Mouse (Mus musculus) testis, adult 2 months (tissue): ENCODE measurements around the gene Ttc9b.

Experiments used
- CTCF ChIP-seq: fragments of 200-500 bp; IDR thresholded peaks from 2 replicates; pipeline ENCODE4 v1.5.1; 2012; ENCODE audit warnings: low read depth, mild to moderate bottlenecking, inconsistent platforms, low read length, moderate library complexity; ENCODE audit not compliant: control insufficient read depth, insufficient read depth, insufficient replicate concordance
- POLR2A ChIP-seq: fragments of 200-500 bp; IDR thresholded peaks from 2 replicates; pipeline ENCODE4 v1.6.1; 2012; ENCODE audit warnings: low read depth, mild to moderate bottlenecking, inconsistent platforms, low read length, moderate library complexity; ENCODE audit not compliant: control insufficient read depth

GRCm38 (mm10) chr7:27610871-27611270 is 42.8 kb upstream of the Ttc9b start:
- TF ChIP-seq CTCF: no peak
- TF ChIP-seq POLR2A: no peak
